Mouse (Mus musculus): ENCODE measurements around the gene Axdnd1. TPM values are rescaled to one million over a fixed set of nuclear protein-coding genes. Genes with fewer than 3 reads are reported as not detected.
A peak's percentile ranks its signal among the peaks of the same experiment; 100 is the strongest.
"Not testable (repeated sequence)": the region's sequence is repeated elsewhere in the genome, so short reads cannot be mapped to it uniquely, and the experiment has no call there.

The Axdnd1 gene
- polyA plus RNA-seq, 1 experiment = 0.22 TPM

DNA sequence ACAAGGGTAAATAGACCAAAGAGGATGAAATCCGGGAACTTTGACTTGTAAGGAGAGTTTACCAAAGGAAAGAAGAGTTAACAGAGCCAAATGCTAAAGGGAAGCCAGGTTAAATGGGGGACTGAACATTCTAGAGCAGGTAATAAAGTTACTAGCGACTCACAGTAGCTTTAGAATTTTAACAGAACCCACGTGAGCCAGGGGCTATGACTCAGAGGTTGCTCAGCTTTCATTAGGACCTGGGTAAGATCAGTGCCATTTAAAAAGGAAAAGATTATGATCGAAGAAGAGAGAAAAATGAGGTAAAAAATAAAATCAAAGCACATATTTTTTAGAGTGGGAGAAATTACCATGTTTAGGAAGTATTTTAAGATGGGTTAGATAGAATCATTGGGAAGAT is 80.1 kb downstream of the Axdnd1 start:
- Histone ChIP-seq H3K79me2 (ENCODE audit: control insufficient read depth, insufficient read depth) (no peaks in the 10 kb centered on the region), H3K4me3 (ENCODE audit: insufficient read depth, poor library complexity, severe bottlenecking) (no peak overlapping the region), H3ac (ENCODE audit: control insufficient read depth, insufficient read length, low read depth) (no peak overlapping the region), H3K79me3 (ENCODE audit: low read depth) (no peaks in the 10 kb centered on the region), H3K36me3 (ENCODE audit: control insufficient read depth, insufficient read depth) (no peaks in the 10 kb centered on the region), H3K27me3 (ENCODE audit: control insufficient read depth, insufficient read depth, insufficient read length) (no peaks in the 10 kb centered on the region)
- peak; percentile 94 for TF ChIP-seq USF1 (IDR thresholded peaks at IDR 0.05; ENCODE audit: low read depth)
- no peak for TF ChIP-seq CEBPB (IDR thresholded peaks at IDR 0.05; ENCODE audit: low read depth)
- TF ChIP-seq CTCF (IDR thresholded peaks at IDR 0.05; ENCODE audit: control insufficient read depth, insufficient read depth, insufficient read length) = no peak
- peak; percentile 85 for TF ChIP-seq FOSL1 (IDR thresholded peaks at IDR 0.05; ENCODE audit: insufficient read depth, low read length, poor library complexity, severe bottlenecking)

- TF ChIP-seq USF1 (IDR thresholded peaks at IDR 0.05; ENCODE audit: low read depth) (no peak), MYOD1 (IDR thresholded peaks at IDR 0.05; ENCODE audit: control insufficient read depth, insufficient read length, low read depth) (no peak)
- Histone ChIP-seq H3K79me2 (ENCODE audit: control insufficient read depth, insufficient read depth) (no peaks in the 10 kb centered on the region), H3K79me3 (ENCODE audit: low read depth) (no peaks in the 10 kb centered on the region), H3ac (ENCODE audit: control insufficient read depth, insufficient read length, low read depth) (no peak overlapping the region), H3K36me3 (ENCODE audit: control insufficient read depth, insufficient read depth) (no peaks in the 10 kb centered on the region), H3K27me3 (ENCODE audit: control insufficient read depth, insufficient read depth, insufficient read length) (no peaks in the 10 kb centered on the region), H3K4me3 (ENCODE audit: insufficient read depth, poor library complexity, severe bottlenecking) (no peak overlapping the region)
Observed at GRCm38 (mm10) chr1:156323126-156323525, 97.8 kb downstream of the Axdnd1 start.

DNA sequence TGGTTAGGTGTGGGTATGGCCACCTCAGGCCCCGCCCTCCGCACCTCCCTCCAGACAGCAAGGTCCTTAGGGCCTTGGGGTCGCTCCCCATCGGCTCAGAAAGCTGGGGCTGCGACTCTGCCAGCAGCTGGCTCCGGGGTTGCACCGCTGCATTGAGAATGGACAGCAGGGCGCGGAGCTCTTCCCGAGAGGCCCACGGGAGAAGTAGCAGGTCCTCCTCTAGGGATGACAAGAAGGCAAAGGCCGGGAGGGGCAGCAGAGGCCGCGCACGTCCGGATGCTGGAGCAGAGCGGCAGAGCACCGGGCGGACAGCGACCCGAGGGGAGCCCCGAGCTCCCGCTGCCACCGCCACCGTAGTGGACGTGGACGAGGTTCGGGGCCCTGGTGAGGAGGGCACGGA is 110.3 kb downstream of the Axdnd1 start, which contains the start of gene Nphs2:
Gene Nphs2 (plus strand): TSS at position 98 of the 400 bp plus-strand sequence.
- no peaks in the 10 kb centered on the region for H3K27me3 ChIP-seq (ENCODE audit: control insufficient read depth, insufficient read depth, insufficient read length)

DNA sequence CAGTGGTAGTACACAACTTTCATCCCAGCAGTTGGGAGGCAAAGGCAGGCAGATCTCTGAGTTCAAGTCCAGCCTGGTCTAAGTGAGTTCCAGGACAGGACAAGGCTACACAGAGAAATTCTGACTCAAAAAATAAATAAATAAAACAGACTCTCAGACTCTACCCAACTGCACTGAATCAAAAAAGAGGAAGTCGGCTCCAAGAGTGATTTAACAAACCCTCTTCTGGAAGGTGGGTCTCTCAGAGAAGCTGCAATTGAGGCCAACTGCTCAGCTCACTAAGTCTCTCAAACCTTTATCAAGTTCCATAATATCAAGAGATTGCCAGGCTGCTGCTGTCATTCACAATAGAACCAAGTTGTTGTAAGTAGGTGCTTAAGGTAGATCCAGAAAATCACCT is 112.4 kb downstream of the Axdnd1 start:
- H3K36me3 ChIP-seq (ENCODE audit: control insufficient read depth, insufficient read depth) = no peaks in the 10 kb centered on the region

More for the DNA sequence above, 110.3 kb downstream of the Axdnd1 start, which contains the start of gene Nphs2:
- no peak within 1 kb of the TSS for H3ac ChIP-seq (ENCODE audit: control insufficient read depth, insufficient read length, low read depth)
- H3K79me3 ChIP-seq (ENCODE audit: low read depth) = no peaks in the 10 kb centered on the region
- no peaks in the 10 kb centered on the region for H3K79me2 ChIP-seq (ENCODE audit: control insufficient read depth, insufficient read depth)
- no peak within 1 kb of the TSS for H3K4me3 ChIP-seq (ENCODE audit: insufficient read depth, poor library complexity, severe bottlenecking)
- TF ChIP-seq MAX (IDR thresholded peaks at IDR 0.05) (no peak), FOSL1 (IDR thresholded peaks at IDR 0.05; ENCODE audit: insufficient read depth, low read length, poor library complexity, severe bottlenecking) (no peak), CTCF (IDR thresholded peaks at IDR 0.05; ENCODE audit: control insufficient read depth, insufficient read depth, insufficient read length) (no peak), MYOG (IDR thresholded peaks at IDR 0.05; ENCODE audit: control insufficient read depth, extremely low read depth, insufficient read length) (no peak), MYOD1 (IDR thresholded peaks at IDR 0.05; ENCODE audit: control insufficient read depth, insufficient read length, low read depth) (no peak), USF1 (IDR thresholded peaks at IDR 0.05; ENCODE audit: low read depth) (no peak), CEBPB (IDR thresholded peaks at IDR 0.05; ENCODE audit: low read depth) (no peak)
- H3K36me3 ChIP-seq (ENCODE audit: control insufficient read depth, insufficient read depth) = no peaks in the 10 kb centered on the region

DNA sequence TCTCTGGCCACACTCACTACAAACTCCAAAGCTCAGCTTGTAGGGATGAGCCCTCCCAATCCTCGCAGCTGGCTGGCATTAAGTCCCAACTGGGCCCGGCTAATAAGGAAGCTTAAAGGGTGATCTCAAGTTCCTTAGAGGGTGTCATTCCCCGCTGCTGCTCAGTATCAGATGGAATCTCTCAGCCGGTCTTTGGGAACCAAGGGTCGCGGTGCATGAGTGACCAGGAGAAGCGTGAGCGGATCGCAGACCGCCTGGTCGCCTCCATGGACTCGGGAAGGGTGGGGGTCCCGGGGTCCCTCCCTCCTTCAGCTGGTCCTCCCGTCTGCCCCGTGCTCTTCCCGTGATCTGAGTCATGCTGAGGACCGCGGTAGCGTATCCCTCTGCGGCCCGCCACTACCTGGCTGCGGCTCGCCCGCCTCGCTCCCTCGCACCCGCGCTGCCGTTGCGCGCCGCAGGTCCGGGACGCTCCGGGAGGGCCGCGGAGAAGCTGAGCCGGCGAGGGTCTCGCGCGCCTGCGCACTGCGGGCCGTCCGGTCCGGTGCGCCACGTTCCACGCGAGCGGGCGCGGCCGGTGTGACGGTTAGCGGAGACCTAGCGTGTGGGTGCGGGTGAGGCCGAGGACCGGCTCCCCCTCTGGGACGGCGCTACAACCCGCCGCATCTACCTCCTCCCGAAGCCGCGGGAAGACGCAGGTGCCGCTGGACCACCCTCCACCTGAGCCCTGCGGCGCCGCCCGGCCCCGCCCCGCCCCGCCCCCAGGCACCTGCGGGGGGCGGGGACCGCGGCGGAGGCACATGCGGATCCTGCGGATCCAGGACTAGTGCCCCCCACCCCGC is 117.8 kb downstream of the Axdnd1 start, which contains the start of gene Tdrd5:
Gene Tdrd5 (minus strand): TSS at position 754 of the 839 bp plus-strand sequence.
- no peak within 1 kb of the TSS for H3K4me3 ChIP-seq (ENCODE audit: insufficient read depth, poor library complexity, severe bottlenecking)

More for the DNA sequence above, 112.4 kb downstream of the Axdnd1 start:
- Histone ChIP-seq H3K4me3 (ENCODE audit: insufficient read depth, poor library complexity, severe bottlenecking) (no peak overlapping the region), H3K27me3 (ENCODE audit: control insufficient read depth, insufficient read depth, insufficient read length) (peaks cover under 1% of the 10 kb centered on the region), H3K79me3 (ENCODE audit: low read depth) (no peaks in the 10 kb centered on the region), H3ac (ENCODE audit: control insufficient read depth, insufficient read length, low read depth) (no peak overlapping the region), H3K79me2 (ENCODE audit: control insufficient read depth, insufficient read depth) (no peaks in the 10 kb centered on the region)
- no peak for TF ChIP-seq USF1 (IDR thresholded peaks at IDR 0.05; ENCODE audit: low read depth)
- no peak for TF ChIP-seq CEBPB (IDR thresholded peaks at IDR 0.05; ENCODE audit: low read depth)
- TF ChIP-seq MAX (IDR thresholded peaks at IDR 0.05) = no peak

DNA sequence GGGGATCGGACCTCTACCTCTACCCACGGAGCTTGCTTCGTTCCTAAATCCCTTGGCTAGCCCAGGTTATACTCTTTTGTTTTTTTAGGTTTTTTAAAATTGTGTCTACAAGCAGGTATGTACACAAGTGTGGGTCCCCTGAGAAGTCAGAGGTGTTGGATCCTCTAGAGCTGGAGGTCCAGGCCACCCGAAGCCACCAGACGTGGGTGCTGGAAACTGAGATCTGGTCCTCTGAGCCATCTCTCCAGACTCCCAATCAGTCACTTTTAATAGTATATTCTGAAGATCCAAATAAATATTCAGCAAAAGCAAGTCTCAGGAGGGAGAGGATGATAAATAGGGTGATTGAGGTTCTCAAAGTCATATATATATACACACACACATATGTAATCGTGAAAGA is 130.9 kb downstream of the Axdnd1 start:
- Histone ChIP-seq H3K4me3 (ENCODE audit: insufficient read depth, poor library complexity, severe bottlenecking) (no peak overlapping the region), H3K79me2 (ENCODE audit: control insufficient read depth, insufficient read depth) (no peaks in the 10 kb centered on the region), H3ac (ENCODE audit: control insufficient read depth, insufficient read length, low read depth) (no peak overlapping the region), H3K36me3 (ENCODE audit: control insufficient read depth, insufficient read depth) (no peaks in the 10 kb centered on the region), H3K79me3 (ENCODE audit: low read depth) (no peaks in the 10 kb centered on the region), H3K27me3 (ENCODE audit: control insufficient read depth, insufficient read depth, insufficient read length) (no peaks in the 10 kb centered on the region)
- TF ChIP-seq CEBPB (IDR thresholded peaks at IDR 0.05; ENCODE audit: low read depth) (no peak), MAX (IDR thresholded peaks at IDR 0.05) (no peak), MYOD1 (IDR thresholded peaks at IDR 0.05; ENCODE audit: control insufficient read depth, insufficient read length, low read depth) (no peak), CTCF (IDR thresholded peaks at IDR 0.05; ENCODE audit: control insufficient read depth, insufficient read depth, insufficient read length) (no peak), USF1 (IDR thresholded peaks at IDR 0.05; ENCODE audit: low read depth) (no peak), FOSL1 (IDR thresholded peaks at IDR 0.05; ENCODE audit: insufficient read depth, low read length, poor library complexity, severe bottlenecking) (no peak), MYOG (IDR thresholded peaks at IDR 0.05; ENCODE audit: control insufficient read depth, extremely low read depth, insufficient read length) (no peak)

More for the DNA sequence above, 117.8 kb downstream of the Axdnd1 start, which contains the start of gene Tdrd5:
- H3K79me3 ChIP-seq (ENCODE audit: low read depth) = no peaks in the 10 kb centered on the region
- H3K27me3 ChIP-seq (ENCODE audit: control insufficient read depth, insufficient read depth, insufficient read length) = peaks cover 8% of the 10 kb centered on the region
- H3ac ChIP-seq (ENCODE audit: control insufficient read depth, insufficient read length, low read depth) = no peak within 1 kb of the TSS
- H3K36me3 ChIP-seq (ENCODE audit: control insufficient read depth, insufficient read depth) = no peaks in the 10 kb centered on the region
- no peaks in the 10 kb centered on the region for H3K79me2 ChIP-seq (ENCODE audit: control insufficient read depth, insufficient read depth)
- TF ChIP-seq MAX (IDR thresholded peaks at IDR 0.05) (no peak), CTCF (IDR thresholded peaks at IDR 0.05; ENCODE audit: control insufficient read depth, insufficient read depth, insufficient read length) (no peak), CEBPB (IDR thresholded peaks at IDR 0.05; ENCODE audit: low read depth) (no peak), MYOD1 (IDR thresholded peaks at IDR 0.05; ENCODE audit: control insufficient read depth, insufficient read length, low read depth) (no peak), MYOG (IDR thresholded peaks at IDR 0.05; ENCODE audit: control insufficient read depth, extremely low read depth, insufficient read length) (no peak), FOSL1 (IDR thresholded peaks at IDR 0.05; ENCODE audit: insufficient read depth, low read length, poor library complexity, severe bottlenecking) (no peak), USF1 (IDR thresholded peaks at IDR 0.05; ENCODE audit: low read depth) (no peak)

GRCm38 (mm10) chr1:156289222-156289587 is 131.8 kb downstream of the Axdnd1 start:
- not testable (repeated sequence) for H3K4me3 ChIP-seq (ENCODE audit: insufficient read depth, poor library complexity, severe bottlenecking); H3K79me3 ChIP-seq (ENCODE audit: low read depth); H3K36me3 ChIP-seq (ENCODE audit: control insufficient read depth, insufficient read depth); H3K27me3 ChIP-seq (ENCODE audit: control insufficient read depth, insufficient read depth, insufficient read length); H3K79me2 ChIP-seq (ENCODE audit: control insufficient read depth, insufficient read depth); H3ac ChIP-seq (ENCODE audit: control insufficient read depth, insufficient read length, low read depth)

Data from C2C12 (cell line).